21 mouse cellular contexts compared by ENCODE assay signal in the genomic region with DNA sequence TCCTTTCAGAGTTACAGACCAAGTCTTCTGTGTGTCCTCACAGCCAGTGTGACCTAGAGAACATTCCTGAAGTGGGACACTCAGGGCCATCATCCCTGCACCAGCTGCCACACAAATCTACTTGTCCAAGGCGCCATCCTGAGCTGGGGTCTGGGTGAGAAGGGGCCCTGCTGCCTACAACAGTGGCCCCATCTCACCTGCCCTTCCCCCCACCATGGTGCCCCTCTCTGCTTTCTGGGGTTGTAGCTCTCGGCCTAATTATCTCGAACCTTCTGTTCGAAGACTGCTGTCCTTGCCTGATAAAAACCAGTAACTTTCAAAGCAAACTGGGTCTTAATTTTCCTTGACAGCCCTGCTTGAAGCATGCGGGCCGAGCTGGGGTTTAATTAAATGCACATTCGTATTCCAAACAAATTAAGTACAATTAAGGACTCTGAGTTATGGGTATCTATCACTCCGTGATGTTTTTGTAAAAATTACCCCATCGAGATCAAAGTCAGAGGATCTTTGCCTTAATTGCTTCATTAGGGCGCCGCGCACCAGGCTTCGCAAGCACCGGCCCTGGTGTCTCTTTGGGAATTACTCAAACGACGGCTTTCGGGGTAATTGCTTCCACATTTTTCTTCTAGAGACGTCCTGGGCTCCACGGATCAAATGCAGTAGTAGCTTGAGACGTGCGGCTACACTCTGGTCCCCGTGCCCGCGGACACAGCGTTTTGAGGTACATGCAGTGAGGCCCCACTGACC.
DNase-seq lines count a peak whose midpoint lies in the region; ATAC-seq and TF ChIP-seq lines count a peak whose summit lies in the region.
"Had no signal": no experiment of that assay in that cellular context is flagged by ENCODE, and none has a peak within 500 bp of the region (broad histone marks: within the 10 kb centered on the region; RNA-seq: fewer than 3 reads in every experiment).

No protein-coding gene starts in this region.

- H3K4me2 ChIP-seq in midbrain, embryonic 14.5 days (ENCODE audit: low read length), result no peak overlapping the region
- no peak overlapping the region for H3K4me2 ChIP-seq in midbrain, postnatal 0 days (ENCODE audit: low read depth, low read length, poor library complexity, severe bottlenecking)
- no peak overlapping the region for H3K4me2 ChIP-seq in limb, embryonic 11.5 days (ENCODE audit: low read depth, severe bottlenecking)
- H3K4me2 ChIP-seq: heart, embryonic 11.5 days; hindbrain, embryonic 15.5 days; midbrain, embryonic 15.5 days had no signal

- peak; percentile 57 for DNase-seq in midbrain, embryonic 14.5 days
- no peak for DNase-seq in midbrain, postnatal 0 days (ENCODE audit: low spot score)
- peak; percentile 73 for DNase-seq in embryonic facial prominence, embryonic 10.5 days (ENCODE audit: low spot score)
- peak; percentile 74 for DNase-seq in limb, embryonic 11.5 days (ENCODE audit: low spot score)
- no peak for DNase-seq in right cerebral cortex, adult 2 months (ENCODE audit: low spot score in 2 of 2)
- no peak for DNase-seq in testis, postnatal 10 days (ENCODE audit: low spot score)
- DNase-seq: adrenal gland, adult 2 months; cerebellum, adult 11 months; cerebellum, postnatal 25 days; heart, postnatal 10 days; kidney, adult 11 months; lung, postnatal 14 days had no signal

- H3K4me3 ChIP-seq in midbrain, embryonic 14.5 days (replicated peaks; ENCODE audit: low read depth, low read length), result no peak overlapping the region
- H3K4me3 ChIP-seq in midbrain, postnatal 0 days (ENCODE audit: low read depth, low read length), result no peak overlapping the region
- 0 out of 2 replicates have a peak overlapping the region, but pooled peaks have one; percentile 21 for H3K4me3 ChIP-seq in embryonic facial prominence, embryonic 10.5 days
- H3K4me3 ChIP-seq in limb, embryonic 11.5 days (ENCODE audit: low read depth, low read length), result no peak overlapping the region
- H3K4me3 ChIP-seq: hindbrain, embryonic 15.5 days; megakaryocyte, embryonic 14.5 days; midbrain, embryonic 15.5 days had no signal

- H3K36me3 ChIP-seq in midbrain, embryonic 14.5 days (ENCODE audit: control insufficient read depth, insufficient read depth, low read length), result no peaks in the 10 kb centered on the region
- no peaks in the 10 kb centered on the region for H3K36me3 ChIP-seq in midbrain, postnatal 0 days (ENCODE audit: insufficient read depth, low read length)
- H3K36me3 ChIP-seq in embryonic facial prominence, embryonic 10.5 days (replicated peaks), result no peaks in the 10 kb centered on the region
- no peaks in the 10 kb centered on the region for H3K36me3 ChIP-seq in limb, embryonic 11.5 days (ENCODE audit: control insufficient read depth, insufficient read depth, low read length)
- H3K36me3 ChIP-seq: hindbrain, embryonic 15.5 days; midbrain, embryonic 15.5 days had no signal

- peaks cover 4% of the 10 kb centered on the region; the same call in 1 of the 2 replicates for H3K4me1 ChIP-seq in midbrain, embryonic 14.5 days (ENCODE audit: control insufficient read depth, insufficient read depth, low read length)
- H3K4me1 ChIP-seq in midbrain, postnatal 0 days (ENCODE audit: insufficient read depth, low read length), result no peaks in the 10 kb centered on the region
- H3K4me1 ChIP-seq in embryonic facial prominence, embryonic 10.5 days, result peaks cover 65% of the 10 kb centered on the region
- H3K4me1 ChIP-seq in limb, embryonic 11.5 days (ENCODE audit: control insufficient read depth, insufficient read depth, low read length), result peaks cover 33% of the 10 kb centered on the region

- no peaks in the 10 kb centered on the region for H3K27me3 ChIP-seq in midbrain, embryonic 14.5 days (ENCODE audit: control insufficient read depth, insufficient read depth, low read length)
- no peaks in the 10 kb centered on the region for H3K27me3 ChIP-seq in midbrain, postnatal 0 days (ENCODE audit: insufficient read depth, low read length)
- peaks cover 53% of the 10 kb centered on the region for H3K27me3 ChIP-seq in embryonic facial prominence, embryonic 10.5 days (replicated peaks; ENCODE audit: low read depth, poor library complexity, severe bottlenecking)
- no peaks in the 10 kb centered on the region for H3K27me3 ChIP-seq in limb, embryonic 11.5 days (ENCODE audit: control insufficient read depth, insufficient read depth, low read length)
- H3K27me3 ChIP-seq: midbrain, embryonic 15.5 days had no signal

- H3K9me3 ChIP-seq in midbrain, embryonic 14.5 days (ENCODE audit: control insufficient read depth, low read length), result no peaks in the 10 kb centered on the region
- no peaks in the 10 kb centered on the region for H3K9me3 ChIP-seq in midbrain, postnatal 0 days (ENCODE audit: low read length)
- no peaks in the 10 kb centered on the region for H3K9me3 ChIP-seq in embryonic facial prominence, embryonic 10.5 days
- H3K9me3 ChIP-seq in limb, embryonic 11.5 days (ENCODE audit: control insufficient read depth, low read length), result no peaks in the 10 kb centered on the region
- H3K9me3 ChIP-seq: hindbrain, embryonic 15.5 days; megakaryocyte, embryonic 14.5 days; midbrain, embryonic 15.5 days had no signal

- ATAC-seq in midbrain, embryonic 14.5 days (ENCODE audit: low FRiP score, low TSS enrichment), result no peak; the same call in 1 of the 2 replicates
- ATAC-seq in midbrain, postnatal 0 days (ENCODE audit: low FRiP score), result no peak
- peak; percentile 32; the same call in 1 of the 2 replicates for ATAC-seq in limb, embryonic 11.5 days (ENCODE audit: insufficient number of reproducible peaks, low FRiP score, low TSS enrichment, low read depth)
- ATAC-seq in frontal cortex, adult (ENCODE audit: low TSS enrichment), result no peak
- ATAC-seq: forebrain, embryonic 16.5 days; midbrain, embryonic 15.5 days had no signal

- no peak overlapping the region for H3K27ac ChIP-seq in midbrain, embryonic 14.5 days (replicated peaks; ENCODE audit: low read depth, low read length)
- H3K27ac ChIP-seq in midbrain, postnatal 0 days (ENCODE audit: low read depth, low read length), result no peak overlapping the region
- peak overlapping the region; percentile 80 for H3K27ac ChIP-seq in embryonic facial prominence, embryonic 10.5 days (replicated peaks)
- H3K27ac ChIP-seq in limb, embryonic 11.5 days (replicated peaks; ENCODE audit: low read depth, low read length), result peak overlapping the region; percentile 65
- H3K27ac ChIP-seq: hindbrain, embryonic 15.5 days; kidney, postnatal 0 days; midbrain, embryonic 15.5 days; stomach, postnatal 0 days had no signal

- no peak for TF ChIP-seq CTCF in midbrain, postnatal 0 days (IDR thresholded peaks at IDR 0.05)

- no peak overlapping the region for H3K9ac ChIP-seq in midbrain, embryonic 14.5 days (replicated peaks; ENCODE audit: low read length)
- no peak overlapping the region for H3K9ac ChIP-seq in midbrain, postnatal 0 days (replicated peaks; ENCODE audit: low read length, poor library complexity, severe bottlenecking)
- no peak overlapping the region; the same call in 1 of the 2 replicates for H3K9ac ChIP-seq in limb, embryonic 11.5 days (ENCODE audit: low read length)
- H3K9ac ChIP-seq: hindbrain, embryonic 15.5 days; liver, postnatal 0 days; midbrain, embryonic 15.5 days had no signal

- WGBS in midbrain, embryonic 14.5 days, result 60% methylated on average over 25 of the region's 25 CpGs
- 50% methylated on average over 25 of the region's 25 CpGs for WGBS in midbrain, postnatal 0 days
- 31% methylated on average over 25 of the region's 25 CpGs for WGBS in embryonic facial prominence, embryonic 10.5 days
- 4% methylated on average over 25 of the region's 25 CpGs for WGBS in limb, embryonic 11.5 days

Comparison
In these comparisons a context has a peak if more than half of its experiments do, and no peak if none do; other contexts are left out.
1. DNase-seq: peak in midbrain, embryonic 14.5 days (single experiment), embryonic facial prominence, embryonic 10.5 days (single experiment) and limb, embryonic 11.5 days (single experiment); none in midbrain, postnatal 0 days (single experiment), right cerebral cortex, adult 2 months (0 of 2) and testis, postnatal 10 days (single experiment).
2. H3K27ac ChIP-seq: peak in embryonic facial prominence, embryonic 10.5 days (single experiment) and limb, embryonic 11.5 days (single experiment); none in midbrain, embryonic 14.5 days (single experiment) and midbrain, postnatal 0 days (single experiment).